Mouse (Mus musculus) thymus, adult 2 months (tissue): ENCODE measurements around the gene Gba. TPM values are rescaled to one million over a fixed set of nuclear protein-coding genes. Genes with fewer than 3 reads are reported as not detected.

Experiments used
- DNase-seq: peaks from one replicate; pipeline ENCODE4 v3.0.0; 2021
- H3K27ac ChIP-seq: fragments of 200-500 bp; 2 replicates; pipeline ENCODE4 v1.5.1; 2012; ENCODE audit warnings: low read length, control low read depth; ENCODE audit not compliant: control insufficient read depth, insufficient read depth
- H3K27me3 ChIP-seq: fragments of 200-500 bp; 2 replicates; pipeline ENCODE4 v1.6.1; 2012; ENCODE audit warnings: mild to moderate bottlenecking, low read length, moderate library complexity, mixed read lengths; ENCODE audit not compliant: control insufficient read depth, insufficient read depth
- H3K36me3 ChIP-seq: fragments of 200-500 bp; 2 replicates; pipeline ENCODE4 v1.6.1; 2012; ENCODE audit warnings: mild to moderate bottlenecking, low read length, moderate library complexity; ENCODE audit not compliant: control insufficient read depth, insufficient read depth
- H3K4me1 ChIP-seq: fragments of 200-500 bp; replicated peaks from 2 replicates; pipeline ENCODE4 v1.6.1; 2012; ENCODE audit warnings: low read length; ENCODE audit not compliant: control insufficient read depth, insufficient read depth
- H3K4me3 ChIP-seq: fragments of 200-500 bp; 2 replicates; pipeline ENCODE4 v1.5.1; 2012; ENCODE audit warnings: mild to moderate bottlenecking, low read length, control low read depth, moderate library complexity; ENCODE audit not compliant: control insufficient read depth, insufficient read depth
- CTCF ChIP-seq: fragments of 200-500 bp; IDR thresholded peaks from 2 replicates; pipeline ENCODE4 v1.5.1; 2012; ENCODE audit warnings: mild to moderate bottlenecking, control low read depth, low read length, moderate library complexity, borderline replicate concordance; ENCODE audit not compliant: control insufficient read depth, poor library complexity, insufficient read depth; ENCODE audit errors: extremely low read depth
- POLR2A ChIP-seq: fragments of 200-500 bp; IDR thresholded peaks from 2 replicates; pipeline ENCODE4 v1.6.1; 2012; ENCODE audit warnings: mild to moderate bottlenecking, low read length, control low read depth, moderate library complexity; ENCODE audit not compliant: control insufficient read depth, poor library complexity, insufficient read depth; ENCODE audit errors: extremely low read depth
- WGBS: fragments of 180-500 bp; shearing (Covaris S2); methylation state at CpG from one replicate; pipeline ENCODE4 v1.1.7; 2018; 5-methylcytosine and 5-hydroxymethylcytosine counted together
- polyA plus RNA-seq: library from polyadenylated mRNA; depleted of rRNA; stranded (reverse); fragments of >200 nt; gene quantifications from 2 replicates; pipeline ENCODE4 v1.2.3, GENCODE M21; 2012

Gba gene
- polyA plus RNA-seq, 1 experiment: 117 TPM

GRCm38 (mm10) chr3:89206079-89206478 is 3.4 kb downstream of the Gba start:
- TF ChIP-seq POLR2A (no peak), CTCF (no peak)
- Histone ChIP-seq H3K36me3 (peaks cover 47% of the 10 kb centered on the region), H3K27me3 (no peaks in the 10 kb centered on the region), H3K27ac (no peak overlapping the region), H3K4me1 (peaks cover 6% of the 10 kb centered on the region), H3K4me3 (no peak overlapping the region)
- DNase-seq: no peak
- 97% methylated on average over 7 of the region's 7 CpGs for WGBS

DNA sequence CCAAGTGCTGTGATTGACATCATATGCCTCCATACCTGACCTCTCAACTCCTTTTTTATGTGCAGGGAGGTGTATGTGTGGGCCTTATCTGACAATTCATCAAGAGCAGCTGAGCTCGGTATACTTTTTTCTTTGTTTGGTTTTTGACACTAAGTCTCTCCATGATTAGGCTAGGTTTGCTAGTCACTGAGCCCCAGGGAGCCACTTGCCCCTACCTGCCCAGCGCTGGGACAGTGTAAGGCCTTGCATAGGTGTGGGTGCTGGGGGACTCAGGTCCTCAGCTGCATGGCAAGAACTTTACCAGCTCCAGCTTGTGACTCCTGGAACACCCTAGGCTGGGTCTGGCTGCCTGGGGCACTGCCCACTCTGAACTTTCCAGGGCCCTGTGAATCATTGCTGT is 4.0 kb downstream of the Gba start:
- TF ChIP-seq CTCF (no peak), POLR2A (no peak)
- H3K27me3 ChIP-seq: no peaks in the 10 kb centered on the region
- no peak for DNase-seq
- H3K4me3 ChIP-seq: no peak overlapping the region
- H3K36me3 ChIP-seq: peaks cover 47% of the 10 kb centered on the region
- no peak overlapping the region for H3K27ac ChIP-seq
- WGBS: 83% methylated on average over 2 of the region's 2 CpGs
- peaks cover 6% of the 10 kb centered on the region for H3K4me1 ChIP-seq

DNA sequence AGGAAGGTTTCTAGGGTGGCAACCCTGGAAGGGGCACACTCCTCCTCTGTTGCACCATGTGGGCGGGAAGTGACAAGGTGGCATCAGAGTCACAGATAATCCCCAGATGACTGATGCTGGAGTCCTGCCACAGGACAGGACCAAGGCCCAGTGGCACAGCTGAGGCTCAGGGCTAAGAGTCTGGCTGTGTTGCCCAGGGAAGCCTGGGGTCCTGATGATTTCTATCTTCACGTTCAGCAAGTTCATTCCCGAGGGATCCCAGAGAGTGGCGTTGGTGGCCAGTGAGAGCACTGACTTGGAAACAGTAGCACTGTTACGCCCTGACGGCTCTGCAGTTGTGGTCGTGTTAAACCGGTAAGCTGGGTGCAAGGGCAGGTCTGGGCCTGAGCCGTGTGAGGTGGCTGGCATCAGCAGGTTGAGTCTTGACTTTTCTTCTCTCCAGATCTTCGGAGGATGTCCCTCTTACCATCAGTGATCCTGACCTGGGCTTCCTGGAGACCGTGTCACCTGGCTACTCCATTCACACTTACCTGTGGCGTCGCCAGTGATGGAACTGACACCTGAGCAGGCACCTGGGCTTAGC is 5.4 kb downstream of the Gba start:
- no peak overlapping the region for H3K4me3 ChIP-seq
- peaks cover 3% of the 10 kb centered on the region for H3K4me1 ChIP-seq
- no peak for TF ChIP-seq CTCF
- TF ChIP-seq POLR2A: no peak
- no peak overlapping the region for H3K27ac ChIP-seq
- no peak for DNase-seq
- WGBS: 95% methylated on average over 13 of the region's 13 CpGs
- no peaks in the 10 kb centered on the region for H3K27me3 ChIP-seq
- H3K36me3 ChIP-seq: peaks cover 47% of the 10 kb centered on the region

DNA sequence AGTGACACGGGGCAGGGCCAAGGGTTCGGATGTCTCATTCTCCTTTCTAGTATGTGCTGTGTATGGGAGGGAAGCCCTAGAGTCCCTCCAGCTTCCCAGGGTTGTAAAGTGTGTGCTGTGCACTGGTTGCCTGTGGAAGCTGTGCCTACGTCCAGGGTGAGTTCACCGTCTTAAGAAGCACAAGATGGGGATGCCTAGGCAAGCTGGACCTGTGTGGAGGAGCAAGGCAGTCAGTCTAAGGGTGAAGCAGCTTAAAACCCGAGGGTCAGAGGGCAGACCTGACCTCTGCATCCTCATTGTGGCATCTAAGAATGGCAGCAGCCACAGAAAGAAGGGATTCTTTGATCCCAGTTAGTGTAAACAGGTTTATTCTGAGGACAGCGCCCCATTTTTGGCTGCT is 6.0 kb downstream of the Gba start:
- no peaks in the 10 kb centered on the region for H3K27me3 ChIP-seq
- no peak overlapping the region for H3K4me3 ChIP-seq
- no peaks in the 10 kb centered on the region; the same call in 1 of the 2 replicates for H3K4me1 ChIP-seq
- 91% methylated on average over 6 of the region's 6 CpGs for whole genome bisulfite sequencing
- no peak overlapping the region for H3K27ac ChIP-seq
- DNase-seq: no peak
- TF ChIP-seq CTCF (no peak), POLR2A (no peak)
- H3K36me3 ChIP-seq: peaks cover 47% of the 10 kb centered on the region

DNA sequence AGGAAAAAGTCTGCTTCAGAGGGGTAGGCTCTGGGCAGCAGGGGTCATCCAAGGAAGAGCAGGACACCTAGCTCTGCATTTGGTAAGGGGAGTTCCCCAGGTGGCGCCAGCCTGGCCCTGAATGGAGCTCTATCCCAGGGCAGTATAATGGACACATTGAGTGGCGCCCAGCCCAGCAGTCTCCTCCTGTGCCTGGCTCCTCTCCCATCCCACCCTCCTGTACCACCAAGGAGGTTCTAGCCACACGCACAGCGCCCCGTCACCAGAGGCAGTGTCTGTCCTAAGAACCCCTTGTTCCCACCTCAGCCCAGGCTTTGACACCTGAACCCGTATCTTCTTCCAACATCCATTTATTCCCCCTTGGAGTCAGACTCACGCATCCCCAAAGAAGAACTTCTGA is 7.0 kb downstream of the Gba start:
- WGBS: 94% methylated on average over 7 of the region's 7 CpGs
- Histone ChIP-seq H3K27ac (no peak overlapping the region), H3K4me1 (peaks cover 3% of the 10 kb centered on the region), H3K27me3 (no peaks in the 10 kb centered on the region), H3K36me3 (peaks cover 46% of the 10 kb centered on the region), H3K4me3 (no peak overlapping the region)
- DNase-seq: no peak
- TF ChIP-seq CTCF (no peak), POLR2A (no peak)

- no peak overlapping the region for H3K4me3 ChIP-seq
- no peaks in the 10 kb centered on the region; the same call in 1 of the 2 replicates for H3K27me3 ChIP-seq
- TF ChIP-seq CTCF (no peak), POLR2A (no peak)
- 87% methylated on average over 13 of the region's 13 CpGs for WGBS
- H3K36me3 ChIP-seq: peaks cover 42% of the 10 kb centered on the region
- H3K27ac ChIP-seq: no peak overlapping the region
- peaks cover 3% of the 10 kb centered on the region for H3K4me1 ChIP-seq
- no peak for DNase-seq
Measured at GRCm38 (mm10) chr3:89210162-89210561, 7.4 kb downstream of the Gba start.

- H3K36me3 ChIP-seq: peaks cover 36% of the 10 kb centered on the region
- peaks cover 3% of the 10 kb centered on the region for H3K4me1 ChIP-seq
- H3K27me3 ChIP-seq: no peaks in the 10 kb centered on the region; the same call in 1 of the 2 replicates
- H3K27ac ChIP-seq: no peak overlapping the region
- H3K4me3 ChIP-seq: no peak overlapping the region
- no peak for DNase-seq
- 75% methylated on average over 7 of the region's 7 CpGs for WGBS
- TF ChIP-seq CTCF (no peak), POLR2A (no peak)
Measured at GRCm38 (mm10) chr3:89210731-89211130, 8.0 kb downstream of the Gba start.
